Mouse (Mus musculus): ENCODE measurements around the gene Sumo2. TPM values are rescaled to one million over a fixed set of nuclear protein-coding genes. Genes with fewer than 3 reads are reported as not detected.
"Not testable (repeated sequence)": the region's sequence is repeated elsewhere in the genome, so short reads cannot be mapped to it uniquely, and the experiment has no call there.

Sumo2 gene
- total RNA-seq, 2 experiments from 2014 or later, result 518 to 596 TPM

GRCm38 (mm10) chr11:115490441-115491355 is 45.4 kb downstream of the Sumo2 start:
- no peak for ATAC-seq (replicated peaks; ENCODE audit: low FRiP score, low TSS enrichment, poor library complexity, severe bottlenecking)

- ATAC-seq (replicated peaks; ENCODE audit: low FRiP score, low TSS enrichment, poor library complexity, severe bottlenecking), result no peak
Measured at GRCm38 (mm10) chr11:115488551-115489104, 47.4 kb downstream of the Sumo2 start.

GRCm38 (mm10) chr11:115485155-115485554 is 50.9 kb downstream of the Sumo2 start:
- ATAC-seq (replicated peaks; ENCODE audit: low FRiP score, low TSS enrichment, poor library complexity, severe bottlenecking), result no peak

GRCm38 (mm10) chr11:115483726-115484125 is 52.4 kb downstream of the Sumo2 start:
- peak; percentile 60; the same call in 1 of the 2 replicates for ATAC-seq (replicated peaks; ENCODE audit: low FRiP score, low TSS enrichment, poor library complexity, severe bottlenecking)

GRCm38 (mm10) chr11:115483278-115483677 is 52.8 kb downstream of the Sumo2 start:
- no peak for ATAC-seq (replicated peaks; ENCODE audit: low FRiP score, low TSS enrichment, poor library complexity, severe bottlenecking)

GRCm38 (mm10) chr11:115481553-115482259 is 54.4 kb downstream of the Sumo2 start:
- no peak for ATAC-seq (replicated peaks; ENCODE audit: low FRiP score, low TSS enrichment, poor library complexity, severe bottlenecking)

GRCm38 (mm10) chr11:115478296-115478938 is 57.7 kb downstream of the Sumo2 start:
- ATAC-seq (replicated peaks; ENCODE audit: low FRiP score, low TSS enrichment, poor library complexity, severe bottlenecking), result no peak

GRCm38 (mm10) chr11:115477388-115477787 is 58.7 kb downstream of the Sumo2 start:
- not testable (repeated sequence) for ATAC-seq (replicated peaks; ENCODE audit: low FRiP score, low TSS enrichment, poor library complexity, severe bottlenecking)

GRCm38 (mm10) chr11:115476630-115477029 is 59.4 kb downstream of the Sumo2 start:
- not testable (repeated sequence) for ATAC-seq (replicated peaks; ENCODE audit: low FRiP score, low TSS enrichment, poor library complexity, severe bottlenecking)

GRCm38 (mm10) chr11:115475758-115476237 is 60.3 kb downstream of the Sumo2 start:
- peak; percentile 11; the same call in 1 of the 2 replicates for ATAC-seq (replicated peaks; ENCODE audit: low FRiP score, low TSS enrichment, poor library complexity, severe bottlenecking)

GRCm38 (mm10) chr11:115475025-115475757 is 60.9 kb downstream of the Sumo2 start, which contains the start of gene Armc7:
TSS of gene Armc7 (plus strand) at chr11:115475667.
- peak; percentile 93 for ATAC-seq (replicated peaks; ENCODE audit: low FRiP score, low TSS enrichment, poor library complexity, severe bottlenecking)

- peak; percentile 62 for ATAC-seq (replicated peaks; ENCODE audit: low FRiP score, low TSS enrichment, poor library complexity, severe bottlenecking)
Measured at GRCm38 (mm10) chr11:115473626-115474275, 62.3 kb downstream of the Sumo2 start.

Other genes starting within 250 kb of the Sumo2 start
- 0.17 TPM in 1 of 2 replicates, not detected in the other for gene Fads6, start 238.6 kb downstream of the Sumo2 start, total RNA-seq (2014; fragmentation: Nextera tagmentation)
- 0.38 TPM in 1 of 2 replicates, not detected in the other for gene Fads6, start 238.6 kb downstream of the Sumo2 start, total RNA-seq (2017)
- gene Otop2, start 229.1 kb downstream of the Sumo2 start, total RNA-seq (2014; fragmentation: Nextera tagmentation), result not detected in 2 replicates
- not detected in 2 replicates for gene Otop2, start 229.1 kb downstream of the Sumo2 start, total RNA-seq (2017)
- not detected in 2 replicates for gene Ush1g, start 214.2 kb downstream of the Sumo2 start, total RNA-seq (2014; fragmentation: Nextera tagmentation)
- not detected in 2 replicates for gene Ush1g, start 214.2 kb downstream of the Sumo2 start, total RNA-seq (2017)
- not detected in 2 replicates for gene Otop3, start 201.5 kb downstream of the Sumo2 start, total RNA-seq (2014; fragmentation: Nextera tagmentation)
- gene Otop3, start 201.5 kb downstream of the Sumo2 start, total RNA-seq (2017), result not detected in 2 replicates
- gene Hid1, start 168.5 kb downstream of the Sumo2 start, total RNA-seq (2014; fragmentation: Nextera tagmentation), result 0.17 TPM in 1 of 2 replicates, not detected in the other
- not detected in 2 replicates for gene Hid1, start 168.5 kb downstream of the Sumo2 start, total RNA-seq (2017)
- gene Cdr2l, start 154.4 kb downstream of the Sumo2 start, total RNA-seq (2014; fragmentation: Nextera tagmentation), result not detected in 2 replicates
- 0.38 TPM in 1 of 2 replicates, not detected in the other for gene Cdr2l, start 154.4 kb downstream of the Sumo2 start, total RNA-seq (2017)
- 81.8 and 92.4 TPM in 2 replicates for gene Mrpl58, start 132.5 kb downstream of the Sumo2 start, total RNA-seq (2014; fragmentation: Nextera tagmentation)
- gene Mrpl58, start 132.5 kb downstream of the Sumo2 start, total RNA-seq (2017), result 56.9 and 64.4 TPM in 2 replicates
- 864 and 908 TPM in 2 replicates for gene Atp5h, start 116.3 kb downstream of the Sumo2 start, total RNA-seq (2014; fragmentation: Nextera tagmentation)
- 793 and 990 TPM in 2 replicates for gene Atp5h, start 116.3 kb downstream of the Sumo2 start, total RNA-seq (2017)
- gene Kctd2, start 116.1 kb downstream of the Sumo2 start, total RNA-seq (2014; fragmentation: Nextera tagmentation), result 17.4 and 18.4 TPM in 2 replicates
- 10.9 and 13.0 TPM in 2 replicates for gene Kctd2, start 116.1 kb downstream of the Sumo2 start, total RNA-seq (2017)
- gene Trim80, start 95.7 kb downstream of the Sumo2 start, total RNA-seq (2014; fragmentation: Nextera tagmentation), result not detected in 2 replicates
- not detected in 2 replicates for gene Trim80, start 95.7 kb downstream of the Sumo2 start, total RNA-seq (2017)
- gene Slc16a5, start 73.8 kb downstream of the Sumo2 start, total RNA-seq (2014; fragmentation: Nextera tagmentation), result not detected in 2 replicates
- gene Slc16a5, start 73.8 kb downstream of the Sumo2 start, total RNA-seq (2017), result not detected in 2 replicates
- gene Armc7, start 60.6 kb downstream of the Sumo2 start, total RNA-seq (2014; fragmentation: Nextera tagmentation), result 4.2 and 10.1 TPM in 2 replicates
- 8.3 and 8.7 TPM in 2 replicates for gene Armc7, start 60.6 kb downstream of the Sumo2 start, total RNA-seq (2017)
- gene Nt5c, start 44.4 kb downstream of the Sumo2 start, total RNA-seq (2014; fragmentation: Nextera tagmentation), result 81.6 and 117 TPM in 2 replicates
- 79.8 and 101 TPM in 2 replicates for gene Nt5c, start 44.4 kb downstream of the Sumo2 start, total RNA-seq (2017)
- gene Jpt1, start 21.9 kb downstream of the Sumo2 start, total RNA-seq (2014; fragmentation: Nextera tagmentation), result 167 and 191 TPM in 2 replicates
- gene Jpt1, start 21.9 kb downstream of the Sumo2 start, total RNA-seq (2017), result 122 and 142 TPM in 2 replicates
- gene Nup85, start 28.2 kb upstream of the Sumo2 start, total RNA-seq (2014; fragmentation: Nextera tagmentation), result 256 and 306 TPM in 2 replicates
- gene Nup85, start 28.2 kb upstream of the Sumo2 start, total RNA-seq (2017), result 179 and 228 TPM in 2 replicates
- gene Mrps7, start 67.6 kb upstream of the Sumo2 start, total RNA-seq (2014; fragmentation: Nextera tagmentation), result 55.7 and 76.8 TPM in 2 replicates
- gene Mrps7, start 67.6 kb upstream of the Sumo2 start, total RNA-seq (2017), result 40.5 and 67.1 TPM in 2 replicates
- gene Gga3, start 67.8 kb upstream of the Sumo2 start, total RNA-seq (2014; fragmentation: Nextera tagmentation), result 53.5 and 69.9 TPM in 2 replicates
- 21.6 and 67.6 TPM in 2 replicates for gene Gga3, start 67.8 kb upstream of the Sumo2 start, total RNA-seq (2017)
- gene Mif4gd, start 76.7 kb upstream of the Sumo2 start, total RNA-seq (2014; fragmentation: Nextera tagmentation), result 54.6 and 55.4 TPM in 2 replicates
- 29.3 and 45.4 TPM in 2 replicates for gene Mif4gd, start 76.7 kb upstream of the Sumo2 start, total RNA-seq (2017)
- gene Slc25a19, start 92.0 kb upstream of the Sumo2 start, total RNA-seq (2014; fragmentation: Nextera tagmentation), result 20.5 and 32.1 TPM in 2 replicates
- gene Slc25a19, start 92.0 kb upstream of the Sumo2 start, total RNA-seq (2017), result 14.2 and 19.6 TPM in 2 replicates
- 70.1 and 74.4 TPM in 2 replicates for gene Grb2, start 172.3 kb upstream of the Sumo2 start, total RNA-seq (2014; fragmentation: Nextera tagmentation)
- 40.7 and 73.1 TPM in 2 replicates for gene Grb2, start 172.3 kb upstream of the Sumo2 start, total RNA-seq (2017)
- gene Tmem94, start 229.2 kb upstream of the Sumo2 start, total RNA-seq (2014; fragmentation: Nextera tagmentation), result 29.0 and 44.6 TPM in 2 replicates
- 15.1 and 31.5 TPM in 2 replicates for gene Tmem94, start 229.2 kb upstream of the Sumo2 start, total RNA-seq (2017)